Mouse (Mus musculus): ENCODE results near the gene Nucb1.

DNA sequence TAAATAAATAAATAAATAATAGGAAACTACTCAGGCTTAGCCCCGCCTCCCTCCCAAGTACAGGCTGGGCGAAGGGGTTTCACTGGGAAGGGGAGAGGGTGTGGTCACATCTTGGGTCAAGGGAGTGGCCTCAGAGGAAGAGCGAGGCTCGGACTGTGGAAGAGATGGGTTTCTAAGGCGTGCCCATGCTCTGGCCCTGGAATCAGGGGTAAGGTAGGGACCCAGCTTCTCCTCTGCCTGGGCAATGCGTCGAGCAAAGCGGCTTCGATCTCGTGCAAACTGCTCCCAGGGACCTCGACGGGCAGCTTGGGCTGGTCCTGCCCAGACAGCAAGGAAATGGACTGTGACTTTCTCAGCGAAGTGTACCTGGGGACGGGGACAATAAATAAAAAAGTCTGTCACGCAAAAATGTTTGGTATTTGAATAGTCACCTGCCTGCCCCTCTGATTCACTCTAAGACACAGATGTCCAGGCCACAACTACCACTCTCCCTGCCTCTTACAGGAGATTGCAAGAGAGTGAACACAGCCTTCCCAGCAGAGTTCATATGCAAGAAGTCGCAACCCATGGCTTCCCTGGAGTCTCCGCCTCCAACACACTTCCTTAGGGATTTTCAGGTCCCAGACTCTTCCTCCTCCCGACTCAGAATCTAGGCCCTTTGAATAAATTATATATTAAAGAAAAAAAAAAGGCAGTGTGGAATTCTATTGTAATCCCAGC, 12.9 kb upstream of the Nucb1 start:
- TF ChIP-seq TAL1 (IDR thresholded peaks at IDR 0.05; ENCODE audit: low read length): no peak
- no peak for TF ChIP-seq GATA1 (IDR thresholded peaks at IDR 0.05; ENCODE audit: low read length)

Data from erythroblast, embryonic 14.5 days (primary cell).